Mouse (Mus musculus) heart, embryonic 13.5 days (tissue): Measurements from ENCODE around the gene Mbnl2. TPM values are rescaled to one million over a fixed set of nuclear protein-coding genes. Genes with fewer than 3 reads are reported as not detected.
A peak's percentile ranks its signal among the peaks of the same experiment; 100 is the strongest.

Experiments
- ATAC-seq: fragments of 200-750 bp; cut with Nextera tagmentation; 2 replicates; pipeline ENCODE4 v1.8.0; 2017; ENCODE audit warnings: moderate TSS enrichment; ENCODE audit not compliant: insufficient number of reproducible peaks, low FRiP score, low TSS enrichment; ENCODE audit errors: extremely low read depth
- H3K27ac ChIP-seq: fragments of 300-500 bp; sonication (generic); replicated peaks from 2 replicates; pipeline ENCODE4 v1.5.1; 2015; ENCODE audit warnings: moderate library complexity, mild to moderate bottlenecking, inconsistent platforms
- H3K27me3 ChIP-seq: fragments of 300-500 bp; sonication (generic); replicated peaks from 2 replicates; pipeline ENCODE4 v1.6.1; 2015; ENCODE audit warnings: mild to moderate bottlenecking, inconsistent platforms
- H3K36me3 ChIP-seq: fragments of 300-500 bp; sonication (generic); 2 replicates; pipeline ENCODE4 v1.6.1; 2015; ENCODE audit warnings: mild to moderate bottlenecking, inconsistent platforms
- H3K4me1 ChIP-seq: fragments of 300-500 bp; sonication (generic); 2 replicates; pipeline ENCODE4 v1.6.1; 2015; ENCODE audit warnings: inconsistent platforms
- H3K4me2 ChIP-seq: fragments of 300-500 bp; sonication (generic); 2 replicates; pipeline ENCODE4 v1.6.1; 2015; ENCODE audit warnings: inconsistent platforms, mild to moderate bottlenecking, moderate library complexity
- H3K4me3 ChIP-seq: fragments of 300-500 bp; sonication (generic); 2 replicates; pipeline ENCODE4 v1.5.1; 2015; ENCODE audit warnings: moderate library complexity, mild to moderate bottlenecking, inconsistent platforms
- H3K9ac ChIP-seq: fragments of 300-500 bp; sonication (generic); 2 replicates; pipeline ENCODE4 v1.6.1; 2015; ENCODE audit warnings: inconsistent platforms, mild to moderate bottlenecking, moderate library complexity
- H3K9me3 ChIP-seq: fragments of 300-500 bp; sonication (generic); 2 replicates; pipeline ENCODE4 v1.6.1; 2016; ENCODE audit warnings: inconsistent platforms
- WGBS: fragments of 180-500 bp; shearing (Covaris S2); methylation state at CpG from one replicate; pipeline ENCODE4 v1.1.7; 2015; ENCODE audit warnings: mixed read lengths; 5-methylcytosine and 5-hydroxymethylcytosine counted together
- polyA plus RNA-seq: library from polyadenylated mRNA; unstranded; fragments of >200 nt; fragmentation: Nextera tagmentation; extraction: Ambion mirVana; gene quantifications from 2 replicates; pipeline ENCODE4 v1.2.1, GENCODE M21; 2015

Gene Mbnl2
- polyA plus RNA-seq, 1 experiment from 2014 or later: 88.9 TPM

- no peak for ATAC-seq
- peaks cover 57% of the 10 kb centered on the region for H3K36me3 ChIP-seq
- 0 out of 2 replicates have a peak, but pooled peaks cover 4% of the 10 kb centered on the region for H3K9me3 ChIP-seq
- no peak overlapping the region for H3K4me2 ChIP-seq
- no peak overlapping the region for H3K9ac ChIP-seq
- H3K27me3 ChIP-seq: no peaks in the 10 kb centered on the region
- H3K27ac ChIP-seq: no peak overlapping the region
- WGBS: 87% methylated on average over 10 of the region's 10 CpGs
- no peak overlapping the region for H3K4me3 ChIP-seq
- peaks cover 44% of the 10 kb centered on the region for H3K4me1 ChIP-seq
Measured at GRCm38 (mm10) chr14:120390231-120390944, 114.9 kb downstream of the Mbnl2 start.

GRCm38 (mm10) chr14:120391701-120392100 is 116.2 kb downstream of the Mbnl2 start:
- WGBS: 70% methylated on average over 10 of the region's 10 CpGs
- no peaks in the 10 kb centered on the region for H3K27me3 ChIP-seq
- 0 out of 2 replicates have a peak overlapping the region, but pooled peaks have one; percentile 13 for H3K27ac ChIP-seq
- peaks cover 66% of the 10 kb centered on the region for H3K36me3 ChIP-seq
- peaks cover 42% of the 10 kb centered on the region for H3K4me1 ChIP-seq
- no peak overlapping the region for H3K4me2 ChIP-seq
- no peak overlapping the region for H3K4me3 ChIP-seq
- no peak overlapping the region for H3K9ac ChIP-seq
- 0 out of 2 replicates have a peak, but pooled peaks cover 4% of the 10 kb centered on the region for H3K9me3 ChIP-seq
- ATAC-seq: no peak

- ATAC-seq: no peak
- WGBS: 77% methylated on average over 9 of the region's 9 CpGs
Measured at GRCm38 (mm10) chr14:120392441-120392840, 117.0 kb downstream of the Mbnl2 start.

DNA sequence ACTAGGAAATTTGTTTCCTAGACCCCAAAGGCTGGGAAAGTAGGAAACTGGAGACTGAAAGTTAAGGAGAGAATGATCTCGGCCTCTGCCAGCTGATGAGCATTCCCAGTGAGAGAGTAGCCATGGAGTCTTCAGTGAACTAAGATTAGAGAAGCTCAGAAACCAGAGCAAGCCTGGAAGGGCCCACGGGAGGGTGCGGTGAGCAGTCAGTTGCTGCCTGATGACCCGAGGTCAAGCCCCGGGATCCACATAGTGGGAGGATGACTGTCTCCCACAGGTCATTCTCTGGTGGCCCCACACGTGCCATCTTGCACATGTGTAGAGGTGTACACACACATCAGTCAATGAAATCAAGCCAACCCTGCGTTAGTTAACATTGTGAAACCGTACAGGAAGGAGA is 118.0 kb downstream of the Mbnl2 start:
- 0 out of 2 replicates have a peak, but pooled peaks cover 4% of the 10 kb centered on the region for H3K9me3 ChIP-seq
- no peaks in the 10 kb centered on the region for H3K27me3 ChIP-seq
- 79% methylated on average over 8 of the region's 8 CpGs for WGBS
- H3K9ac ChIP-seq: no peak overlapping the region
- peaks cover 75% of the 10 kb centered on the region for H3K36me3 ChIP-seq
- H3K27ac ChIP-seq: no peak overlapping the region
- no peak for ATAC-seq
- H3K4me1 ChIP-seq: peaks cover 24% of the 10 kb centered on the region
- no peak overlapping the region for H3K4me2 ChIP-seq
- no peak overlapping the region for H3K4me3 ChIP-seq

More at GRCm38 (mm10) chr14:120392441-120392840, 117.0 kb downstream of the Mbnl2 start:
- H3K4me2 ChIP-seq: no peak overlapping the region
- H3K4me1 ChIP-seq: peaks cover 34% of the 10 kb centered on the region
- H3K36me3 ChIP-seq: peaks cover 74% of the 10 kb centered on the region
- no peak overlapping the region for H3K4me3 ChIP-seq
- H3K9me3 ChIP-seq: 0 out of 2 replicates have a peak, but pooled peaks cover 4% of the 10 kb centered on the region
- H3K9ac ChIP-seq: no peak overlapping the region
- H3K27ac ChIP-seq: 0 out of 2 replicates have a peak overlapping the region, but pooled peaks have one; percentile 13
- no peaks in the 10 kb centered on the region for H3K27me3 ChIP-seq

DNA sequence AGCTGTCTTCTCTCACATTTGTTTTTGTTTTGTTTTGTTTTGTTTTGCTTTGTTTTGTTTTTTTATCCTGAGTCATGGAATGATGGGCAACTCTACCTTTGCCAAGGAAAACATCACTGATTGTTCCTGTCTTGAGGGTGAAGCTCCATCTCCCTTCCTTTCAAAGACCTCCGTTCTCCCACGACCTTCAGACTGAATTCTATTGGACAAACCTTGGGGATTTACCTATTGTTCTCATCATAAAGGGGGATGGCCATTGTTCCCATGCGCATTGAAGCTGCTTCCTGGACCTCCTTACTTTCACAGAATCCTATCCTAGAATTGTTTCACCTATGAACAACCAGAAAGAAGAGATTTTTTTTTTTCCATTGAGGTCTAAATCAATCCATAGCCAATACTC is 118.7 kb downstream of the Mbnl2 start:
- Histone ChIP-seq H3K4me3 (no peak overlapping the region), H3K9me3 (0 out of 2 replicates have a peak, but pooled peaks cover 4% of the 10 kb centered on the region), H3K4me2 (no peak overlapping the region), H3K4me1 (peaks cover 18% of the 10 kb centered on the region), H3K27ac (0 out of 2 replicates have a peak overlapping the region, but pooled peaks have one; percentile 3), H3K27me3 (no peaks in the 10 kb centered on the region), H3K9ac (no peak overlapping the region), H3K36me3 (peaks cover 79% of the 10 kb centered on the region)
- ATAC-seq: no peak
- 73% methylated on average over 3 of the region's 3 CpGs for WGBS

DNA sequence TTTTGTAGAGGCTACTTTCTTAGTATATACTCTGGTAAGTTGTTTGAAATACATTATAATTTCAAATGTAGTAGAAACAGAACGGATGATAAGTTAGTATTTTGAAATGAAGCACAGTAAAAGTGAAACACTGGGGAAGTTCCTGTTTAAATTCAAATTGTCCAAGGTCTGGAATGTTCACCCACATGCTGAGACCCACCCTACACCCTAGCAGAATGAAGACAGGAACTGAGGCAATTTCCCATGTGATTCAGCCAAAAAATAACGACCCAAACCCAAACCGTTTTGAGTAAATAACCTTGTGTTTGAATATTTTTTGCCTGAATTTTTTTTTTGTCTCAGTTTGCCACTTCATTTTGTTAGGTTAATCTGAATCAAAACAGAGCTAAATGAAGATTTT is 119.4 kb downstream of the Mbnl2 start:
- Histone ChIP-seq H3K4me3 (no peak overlapping the region), H3K27ac (no peak overlapping the region), H3K36me3 (peaks cover 79% of the 10 kb centered on the region), H3K4me2 (no peak overlapping the region), H3K27me3 (no peaks in the 10 kb centered on the region), H3K9ac (no peak overlapping the region), H3K4me1 (peaks cover 11% of the 10 kb centered on the region), H3K9me3 (0 out of 2 replicates have a peak, but pooled peaks cover 4% of the 10 kb centered on the region)
- WGBS: 68% methylated on average over 3 of the region's 3 CpGs
- no peak for ATAC-seq

GRCm38 (mm10) chr14:120395501-120395900 is 120.0 kb downstream of the Mbnl2 start:
- no peak overlapping the region for H3K27ac ChIP-seq
- H3K4me2 ChIP-seq: no peak overlapping the region
- no peak overlapping the region for H3K4me3 ChIP-seq
- H3K9ac ChIP-seq: no peak overlapping the region
- H3K36me3 ChIP-seq: peaks cover 79% of the 10 kb centered on the region
- 81% methylated on average over 9 of the region's 9 CpGs for WGBS
- no peak for ATAC-seq
- H3K27me3 ChIP-seq: no peaks in the 10 kb centered on the region
- H3K4me1 ChIP-seq: peaks cover 11% of the 10 kb centered on the region
- 0 out of 2 replicates have a peak, but pooled peaks cover under 1% of the 10 kb centered on the region for H3K9me3 ChIP-seq

DNA sequence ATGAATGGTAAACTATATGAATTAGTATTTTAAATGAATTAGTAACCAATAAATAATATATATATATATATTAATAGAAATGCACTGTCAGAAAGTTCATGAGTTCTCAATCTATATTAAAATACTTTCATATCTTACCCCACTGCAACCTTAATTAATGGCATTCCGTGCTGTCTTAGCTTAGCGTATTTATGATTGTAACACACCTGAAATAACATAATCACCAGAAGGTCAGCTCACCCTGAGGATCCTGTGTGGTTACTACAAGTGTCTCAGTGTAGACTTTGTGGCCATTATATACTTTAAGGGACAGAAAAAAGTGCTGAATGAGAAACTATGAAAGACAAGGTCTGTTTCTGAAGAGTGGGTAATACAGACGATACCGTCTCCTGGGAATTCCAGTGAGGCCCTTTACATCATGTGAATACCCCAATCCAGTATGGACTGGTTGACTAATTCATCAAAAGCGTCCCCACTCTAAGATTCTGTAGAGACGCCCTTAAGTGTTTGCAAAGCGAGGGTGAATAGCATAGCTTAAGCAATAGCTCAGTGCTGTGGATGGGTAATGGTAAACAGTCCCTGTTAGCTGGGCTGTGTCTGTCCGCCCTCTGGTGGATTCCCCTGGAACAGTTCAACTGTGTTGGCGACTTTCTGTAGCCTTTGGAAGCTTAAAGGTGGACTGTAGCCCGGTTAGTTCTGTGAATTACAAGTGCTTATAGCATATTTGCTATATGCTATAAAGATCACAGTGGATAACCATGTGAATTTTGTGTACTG is 122.6 kb downstream of the Mbnl2 start:
- H3K27me3 ChIP-seq: no peaks in the 10 kb centered on the region
- H3K27ac ChIP-seq: no peak overlapping the region
- peaks cover 80% of the 10 kb centered on the region for H3K36me3 ChIP-seq
- H3K4me1 ChIP-seq: no peaks in the 10 kb centered on the region
- WGBS: 44% methylated on average over 10 of the region's 10 CpGs
- H3K4me2 ChIP-seq: no peak overlapping the region
- no peak overlapping the region for H3K9ac ChIP-seq
- no peaks in the 10 kb centered on the region for H3K9me3 ChIP-seq
- H3K4me3 ChIP-seq: no peak overlapping the region
- no peak for ATAC-seq

GRCm38 (mm10) chr14:120399614-120400013 is 124.1 kb downstream of the Mbnl2 start:
- WGBS: 79% methylated on average over 6 of the region's 6 CpGs
- Histone ChIP-seq H3K4me2 (no peak overlapping the region), H3K9me3 (no peaks in the 10 kb centered on the region), H3K36me3 (peaks cover 80% of the 10 kb centered on the region), H3K9ac (no peak overlapping the region), H3K27ac (no peak overlapping the region), H3K27me3 (no peaks in the 10 kb centered on the region), H3K4me3 (no peak overlapping the region), H3K4me1 (no peaks in the 10 kb centered on the region)
- no peak for ATAC-seq

GRCm38 (mm10) chr14:120401158-120401557 is 125.7 kb downstream of the Mbnl2 start:
- Histone ChIP-seq H3K27me3 (no peaks in the 10 kb centered on the region), H3K36me3 (peaks cover 86% of the 10 kb centered on the region), H3K4me3 (no peak overlapping the region), H3K27ac (no peak overlapping the region), H3K9ac (no peak overlapping the region), H3K4me2 (no peak overlapping the region), H3K4me1 (peaks cover 6% of the 10 kb centered on the region), H3K9me3 (no peaks in the 10 kb centered on the region)
- WGBS: 87% methylated on average over 15 of the region's 15 CpGs
- ATAC-seq: no peak

DNA sequence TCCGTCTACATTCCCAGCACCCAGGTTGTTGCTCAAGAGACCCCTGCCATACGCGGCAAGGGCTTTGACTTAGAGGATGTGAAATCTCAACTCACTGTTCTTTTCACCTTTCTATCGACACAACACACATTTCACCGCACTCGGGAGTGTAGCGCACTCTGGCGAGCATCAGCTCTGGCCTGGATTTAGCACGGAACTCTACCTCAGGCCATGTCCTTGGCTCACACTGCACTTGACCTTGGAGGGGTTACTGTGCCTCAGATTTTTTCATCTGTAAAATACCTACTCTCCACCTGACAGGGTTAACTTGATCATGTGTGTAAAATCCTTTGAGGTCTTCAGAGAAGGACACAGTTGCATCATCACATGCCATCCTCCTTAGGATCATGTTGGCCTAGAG is 127.2 kb downstream of the Mbnl2 start:
- Histone ChIP-seq H3K4me2 (no peak overlapping the region), H3K9ac (no peak overlapping the region), H3K36me3 (peaks cover 85% of the 10 kb centered on the region), H3K4me3 (no peak overlapping the region), H3K27ac (no peak overlapping the region), H3K27me3 (no peaks in the 10 kb centered on the region), H3K4me1 (peaks cover 15% of the 10 kb centered on the region), H3K9me3 (no peaks in the 10 kb centered on the region)
- no peak for ATAC-seq
- 82% methylated on average over 9 of the region's 9 CpGs for WGBS
